Mouse (Mus musculus) gastrocnemius, adult 8-10 months (tissue): ENCODE measurements around the gene Iqck. TPM values are rescaled to one million over a fixed set of nuclear protein-coding genes. Genes with fewer than 3 reads are reported as not detected.

Experiments used
- DNase-seq, 2 experiments: peaks; one replicate each; pipeline ENCODE4 v3.0.0; 2022; ENCODE audit warnings: low spot score in 2 of 2
- total RNA-seq, 4 experiments: library from RNA; stranded (reverse); gene quantifications; 2 replicates each; pipeline ENCODE4 v1.2.4; 2022

The Iqck gene
- under 1 TPM in 2 of 4 experiments, not detected in 2; 0.12 to 0.32 TPM for total RNA-seq

DNA sequence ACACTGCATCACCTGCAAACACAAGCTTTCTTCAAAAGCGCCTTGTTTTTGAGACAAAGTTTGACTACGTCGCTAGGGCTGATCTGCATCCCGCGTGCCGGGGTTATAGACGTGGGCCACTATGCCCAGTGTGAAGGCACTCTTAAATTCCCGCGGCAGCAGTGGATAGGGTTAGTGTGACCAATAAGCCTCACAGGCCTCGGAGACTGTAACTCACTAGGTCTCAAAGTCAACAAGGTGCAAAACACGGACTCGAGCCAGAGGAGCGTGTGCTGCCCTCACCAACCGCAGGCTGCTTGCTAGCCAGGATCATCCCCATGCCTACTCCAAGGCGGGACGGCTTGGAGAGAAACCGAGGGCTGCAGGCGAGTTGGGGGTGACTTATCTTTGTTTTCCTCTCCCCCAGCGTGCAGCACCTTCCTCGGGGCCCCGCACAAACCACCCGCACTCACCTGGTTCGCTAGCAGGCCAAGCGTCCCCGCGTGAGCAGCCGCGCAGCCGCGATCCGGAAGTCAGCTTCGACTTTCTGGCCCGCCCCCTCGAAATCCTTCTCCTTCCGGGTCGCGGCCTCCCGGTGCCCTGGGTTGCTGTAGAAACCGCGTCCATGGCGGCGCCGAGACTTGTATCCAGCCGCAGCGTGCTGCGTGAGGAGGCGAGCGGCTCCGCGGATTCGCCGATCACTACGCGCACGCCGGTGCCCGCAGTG, at the start of gene Iqck:
Gene Iqck (plus strand): TSS at position 582 of the 706 bp plus-strand sequence.
- DNase-seq = peak; percentile 80 to 84

DNA sequence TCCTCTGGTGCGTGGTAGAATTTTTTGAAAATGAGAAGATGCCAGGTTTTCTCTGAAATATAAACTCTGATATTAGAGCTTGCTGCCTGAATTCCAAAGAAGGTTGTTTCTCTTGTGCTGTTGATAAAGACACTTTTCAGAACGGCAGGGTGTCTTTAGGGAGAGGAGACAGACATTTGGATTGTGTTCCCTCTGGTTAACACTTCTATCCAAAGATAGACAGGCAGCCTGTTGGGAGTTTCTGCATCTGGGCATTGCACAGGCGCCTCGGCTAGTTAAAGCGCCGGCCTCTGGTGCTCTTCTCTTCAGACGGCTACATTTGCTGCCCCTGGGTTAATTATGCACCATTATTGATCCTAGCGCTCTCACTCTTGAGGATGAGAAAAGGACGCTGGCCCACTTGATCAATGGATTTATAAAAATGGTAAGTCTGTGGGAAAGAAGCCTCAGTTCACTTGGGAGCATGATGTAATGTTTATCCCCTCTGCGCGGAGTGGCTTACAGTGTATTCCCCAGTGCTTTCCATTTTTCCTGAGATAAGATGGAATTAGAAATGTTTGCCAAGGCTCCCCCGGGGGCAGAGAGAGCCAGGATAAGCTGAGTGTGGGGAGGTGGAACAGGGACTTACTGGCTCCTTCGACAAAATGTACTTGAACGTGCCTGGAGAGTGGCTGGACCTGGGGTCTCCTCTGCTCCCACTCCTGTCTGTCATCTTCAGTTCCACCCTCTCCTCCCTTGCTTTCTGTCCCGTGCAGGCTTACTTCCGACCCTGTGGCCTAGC, 48.7 kb upstream of the Iqck start:
- DNase-seq = no peak

DNA sequence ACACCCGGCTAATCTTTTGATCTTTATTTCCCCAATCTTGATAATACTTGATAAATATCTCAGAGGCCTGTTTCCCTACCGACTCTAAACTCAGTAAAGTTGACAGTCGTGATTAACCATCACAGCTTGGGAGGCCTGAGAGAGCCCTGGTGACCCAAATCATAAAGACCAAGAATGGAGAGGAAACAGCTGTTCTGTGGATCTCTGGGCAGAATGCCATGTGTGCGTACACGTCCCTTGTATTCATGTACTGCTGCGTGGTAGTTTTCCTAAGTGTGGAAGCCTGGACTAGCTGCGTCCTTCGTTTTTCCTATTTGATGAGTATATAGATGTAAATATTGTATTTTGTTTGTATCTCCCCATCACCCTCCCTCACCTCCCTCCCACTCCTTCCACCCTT, 47.7 kb upstream of the Iqck start:
- DNase-seq = no peak

- no peak for DNase-seq
These were observed 44.0 kb upstream of the Iqck start for GRCm38 (mm10) chr7:118811407-118812106.

- DNase-seq = no peak
These were observed 42.0 kb upstream of the Iqck start for GRCm38 (mm10) chr7:118813592-118813991.

DNA sequence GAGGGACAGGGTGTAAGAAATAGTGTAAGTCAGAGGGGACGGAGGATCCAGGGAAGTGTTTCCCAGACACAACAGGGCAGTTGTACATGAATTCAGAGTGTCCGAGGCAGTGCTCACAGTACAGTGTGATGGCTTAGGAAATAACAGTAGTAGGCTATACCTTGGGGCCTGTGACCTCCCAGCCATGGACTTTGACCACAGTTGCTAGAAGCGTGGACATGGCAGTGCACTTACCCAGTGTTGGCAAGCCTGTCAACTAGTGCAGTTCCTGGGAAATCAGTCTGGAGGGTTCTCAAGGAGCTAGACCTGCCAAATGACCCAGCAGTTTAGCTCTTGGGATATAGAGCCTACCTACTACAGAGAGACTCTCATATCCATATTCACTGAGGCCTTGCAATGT, 39.3 kb upstream of the Iqck start:
- no peak for DNase-seq

DNA sequence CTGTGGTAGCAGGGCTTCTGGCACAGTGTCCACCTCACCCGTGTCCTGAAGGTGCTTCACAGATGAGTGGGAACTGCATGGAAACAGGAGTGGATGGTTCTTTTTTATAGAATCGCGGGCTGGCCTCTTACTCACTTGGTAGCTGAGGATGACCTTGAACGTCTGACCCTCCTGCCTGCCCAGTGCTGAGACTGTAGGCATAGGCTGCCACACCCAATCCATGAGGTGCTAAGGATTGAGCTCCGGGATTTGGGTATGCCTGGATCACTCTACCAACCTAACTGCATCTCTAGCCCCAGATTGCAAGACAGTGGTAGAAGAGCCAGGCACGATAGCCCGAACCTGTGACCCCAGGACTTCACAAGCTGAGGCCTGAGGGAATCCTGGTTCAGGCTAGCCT, 37.8 kb upstream of the Iqck start:
- no peak for DNase-seq

DNA sequence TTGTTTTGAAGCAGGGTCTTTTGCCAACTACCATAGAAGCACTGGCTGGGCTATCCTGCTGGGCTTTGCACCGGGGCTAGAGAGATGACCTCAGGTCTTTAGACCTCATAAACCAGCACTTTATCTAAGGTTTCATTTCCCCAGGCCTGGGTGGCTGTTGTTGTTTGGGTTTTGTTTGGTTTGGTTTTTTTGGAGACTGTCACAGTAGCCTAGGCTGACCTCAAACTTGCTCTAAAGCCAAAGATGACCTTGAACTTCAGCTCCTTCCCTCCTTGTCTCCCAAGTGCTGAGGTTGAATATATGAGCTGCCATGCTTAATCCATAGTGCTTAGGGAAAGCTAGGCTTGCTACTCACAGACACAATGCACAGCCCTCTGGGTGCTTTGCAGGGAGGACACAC, 35.9 kb upstream of the Iqck start:
- no peak for DNase-seq

DNA sequence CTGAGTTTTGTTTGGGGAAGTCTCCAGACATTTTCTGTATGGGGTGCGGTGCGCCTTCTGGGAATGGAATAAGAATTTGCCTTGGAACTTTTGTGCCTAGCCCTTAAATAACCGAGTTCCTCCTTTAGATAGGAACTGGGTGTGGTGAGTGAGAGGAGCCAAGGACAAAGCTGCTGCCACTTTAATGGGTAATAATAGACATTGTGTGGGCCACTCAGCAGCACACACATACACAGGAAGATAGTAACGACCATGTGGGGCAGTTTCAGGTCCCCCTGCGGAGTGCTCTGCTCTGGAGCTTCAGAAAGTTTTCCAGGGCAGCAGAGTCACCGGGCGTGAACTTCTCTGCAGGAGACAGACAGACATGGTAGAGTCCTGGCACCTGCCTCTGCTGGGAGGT, 34.2 kb upstream of the Iqck start:
- no peak for DNase-seq

GRCm38 (mm10) chr7:118821887-118822556, 33.5 kb upstream of the Iqck start:
- no peak for DNase-seq

DNA sequence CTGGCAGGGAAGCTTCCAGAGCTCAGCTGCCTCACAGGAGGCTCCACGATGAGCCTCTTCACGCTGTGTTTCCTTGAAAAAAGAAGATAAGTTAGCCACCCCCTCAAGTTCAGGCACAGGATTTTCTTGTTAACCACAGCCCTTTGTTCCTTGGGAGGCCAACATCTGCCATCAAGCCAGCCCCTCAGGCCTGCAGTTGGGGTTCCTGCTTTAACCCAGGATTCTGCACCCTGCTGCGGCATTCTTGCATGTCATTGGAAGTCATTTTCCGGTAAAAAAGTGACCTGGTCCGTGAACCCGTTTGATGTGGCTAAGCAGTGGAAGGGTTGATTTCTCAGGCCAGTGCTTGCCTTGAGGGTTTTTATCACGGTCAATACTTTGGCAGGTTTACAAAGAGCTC, 31.1 kb upstream of the Iqck start:
- no peak for DNase-seq

DNA sequence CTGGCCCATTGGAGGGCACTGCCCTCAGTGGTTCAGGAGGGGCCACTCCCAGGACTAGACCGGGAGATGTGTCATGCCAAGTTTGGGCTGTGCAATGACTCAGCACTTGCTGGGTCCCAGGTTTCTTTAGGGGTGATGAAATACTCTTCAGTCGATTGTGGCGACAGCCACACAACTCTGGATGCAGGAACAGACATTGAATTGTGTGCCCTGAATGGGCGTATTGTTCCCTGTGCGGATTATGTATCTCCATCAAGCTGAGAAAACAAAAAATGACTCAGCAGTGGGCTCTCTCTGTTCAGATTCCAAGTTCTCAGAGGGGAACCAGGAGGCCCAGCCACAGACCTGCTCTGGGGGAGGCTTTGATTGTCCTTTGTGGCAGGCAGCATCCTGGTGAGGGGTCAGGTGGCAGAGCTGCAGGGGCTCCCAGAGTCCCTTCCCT, 27.6 kb upstream of the Iqck start:
- no peak for DNase-seq

GRCm38 (mm10) chr7:118837901-118838300, 17.7 kb upstream of the Iqck start:
- DNase-seq = no peak

- DNase-seq = no peak
These were observed 14.4 kb upstream of the Iqck start for GRCm38 (mm10) chr7:118841030-118841745.

DNA sequence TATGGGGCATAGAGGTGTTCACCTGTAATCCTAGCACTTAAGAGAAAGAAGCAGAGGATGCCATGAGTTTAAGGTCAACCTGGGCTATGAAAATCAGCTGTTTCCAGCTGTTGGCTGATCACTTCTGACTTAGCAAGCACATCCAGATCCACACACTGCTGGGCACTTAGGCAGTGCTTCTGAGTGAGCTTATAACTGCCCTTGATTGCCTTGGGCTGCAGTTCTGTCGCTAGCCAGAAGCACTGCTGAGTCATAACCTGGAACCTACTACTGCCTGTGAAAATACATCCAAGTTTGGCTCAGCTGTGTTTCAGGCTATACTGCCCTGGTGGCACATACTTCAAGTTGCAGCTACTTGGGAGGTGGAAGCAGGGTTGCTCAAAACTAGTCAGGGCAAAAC, 13.8 kb upstream of the Iqck start:
- DNase-seq = peak in 1 of 2 experiments; percentile 27

GRCm38 (mm10) chr7:118842938-118843337, 12.6 kb upstream of the Iqck start:
- DNase-seq = no peak

- no peak for DNase-seq
These were observed 10.4 kb upstream of the Iqck start for GRCm38 (mm10) chr7:118845141-118845540.

DNA sequence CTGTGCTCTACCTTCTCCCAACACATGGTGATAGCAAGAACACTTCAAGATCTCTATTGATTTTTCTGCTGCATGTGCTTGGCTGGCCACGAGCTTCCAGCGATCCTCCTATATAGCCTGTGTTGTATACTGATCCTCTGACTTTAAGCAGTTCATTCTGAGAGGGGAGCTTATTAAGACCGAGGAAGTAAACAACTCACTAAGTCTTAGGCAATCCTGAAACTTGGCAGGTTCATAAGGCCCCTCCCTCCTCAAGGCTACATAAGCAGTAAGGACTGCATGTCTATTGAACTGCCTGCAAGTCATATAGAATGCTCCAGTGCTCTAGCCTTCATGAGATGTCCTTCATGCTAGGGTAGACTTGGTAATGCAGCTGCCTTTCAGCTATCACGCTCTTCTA, 9.2 kb upstream of the Iqck start:
- DNase-seq = no peak

- DNase-seq = no peak
These were observed 6.8 kb upstream of the Iqck start for GRCm38 (mm10) chr7:118848796-118849195.

DNA sequence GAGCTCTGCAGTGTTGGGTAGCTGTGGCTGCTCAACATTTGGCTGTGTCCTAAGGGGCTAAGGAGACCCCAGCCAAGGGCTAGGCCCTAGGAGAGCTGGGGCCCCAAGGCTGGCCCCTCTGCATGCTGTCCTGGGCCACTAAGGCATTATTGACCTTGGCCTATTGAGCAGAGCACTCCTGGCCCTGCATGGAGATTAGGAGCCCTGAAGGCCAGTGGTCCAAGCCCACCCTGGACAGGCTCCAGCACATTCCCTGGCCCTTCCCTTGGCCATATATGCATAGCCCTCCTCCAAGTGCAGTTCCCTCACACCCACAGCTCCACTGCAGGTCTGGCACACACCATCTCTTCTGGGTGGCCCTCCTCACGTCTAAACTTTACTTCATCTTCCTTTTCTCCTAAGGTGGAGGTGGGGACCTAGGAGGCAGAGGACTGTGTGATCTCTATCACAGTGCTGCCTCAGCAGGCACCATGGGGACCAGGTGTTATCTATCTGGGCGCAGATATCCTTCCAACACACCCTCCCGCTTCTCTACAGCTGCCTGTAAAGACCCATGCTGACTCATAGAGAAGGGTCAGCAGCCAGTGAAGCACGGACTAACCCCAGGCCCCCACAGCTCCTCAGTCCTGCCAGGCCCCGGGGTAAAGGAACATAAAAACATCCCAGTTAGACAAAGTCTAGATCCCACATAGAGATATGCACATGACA, 5.9 kb upstream of the Iqck start:
- DNase-seq = no peak
